Mouse (Mus musculus) CD8-positive naive resting alpha-beta T cell, adult 57 days (primary cell): ENCODE measurements around the gene Ptges. TPM values are rescaled to one million over a fixed set of nuclear protein-coding genes. Genes with fewer than 3 reads are reported as not detected.

ENCODE experiments used
- total RNA-seq: library from RNA; stranded (reverse); gene quantifications from one replicate; pipeline ENCODE4 v1.2.4, GENCODE M21; 2023

Ptges gene
- not detected for total RNA-seq

GRCm38 (mm10) chr2:30929483-30930045, at the start of gene Ptges:
TSS of gene Ptges (minus strand) at chr2:30929863.

GRCm38 (mm10) chr2:30967352-30968327, 38.0 kb upstream of the Ptges start, which contains the start of gene Tor1a:
TSS of gene Tor1a (minus strand) at chr2:30967933.

DNA sequence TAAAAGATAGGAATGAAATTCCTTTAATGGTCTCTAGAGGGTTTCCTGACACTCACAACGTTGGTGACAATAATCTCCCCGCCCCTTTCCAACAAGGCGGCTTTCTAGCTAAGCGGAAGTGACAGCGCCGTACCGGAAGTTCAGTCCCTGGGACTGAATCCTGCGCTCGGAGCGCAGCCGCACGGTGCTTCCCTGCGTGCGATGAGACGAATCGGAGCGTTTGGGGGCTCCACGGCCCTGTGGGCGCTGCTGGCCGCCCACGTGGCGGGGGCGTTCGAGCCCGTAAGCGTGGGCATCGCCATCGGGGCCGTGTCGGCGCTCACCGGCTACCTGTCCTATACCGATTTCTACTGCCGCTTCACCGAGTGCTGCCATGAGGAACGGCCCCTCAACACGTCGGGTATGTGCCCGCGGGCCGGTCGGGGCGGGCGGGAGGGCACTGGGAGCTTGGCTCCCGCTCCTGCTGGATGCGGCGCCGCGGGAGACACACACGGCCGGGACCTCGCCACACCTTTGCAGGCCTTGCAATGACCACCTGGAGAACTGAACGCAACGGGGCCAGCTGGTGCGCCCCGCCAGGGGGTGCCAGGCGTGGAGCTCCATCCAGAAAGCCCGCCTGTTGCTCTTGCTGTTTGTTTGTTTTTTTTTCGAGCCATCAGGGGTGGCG, 23.3 kb upstream of the Ptges start, which contains the start of gene Tor1b:
Gene Tor1b, plus strand, starts transcription at position 136 of the 667 bp plus-strand sequence.

Other genes with a start within 250 kb of the Ptges start
- not detected for gene 1700001O22Rik, start 126.2 kb downstream of the Ptges start, total RNA-seq
- gene Ntmt1, start 122.0 kb downstream of the Ptges start, total RNA-seq = 20.0 TPM
- 47.5 TPM for gene Asb6, start 99.5 kb downstream of the Ptges start, total RNA-seq
- gene Prrx2, start 94.9 kb downstream of the Ptges start, total RNA-seq = not detected
- gene Tor1b, start 23.1 kb upstream of the Ptges start, total RNA-seq = 37.3 TPM
- 38.7 TPM for gene Tor1a, start 38.1 kb upstream of the Ptges start, total RNA-seq
- gene BC005624, start 52.3 kb upstream of the Ptges start, total RNA-seq = 85.3 TPM
- 46.9 TPM for gene Usp20, start 52.4 kb upstream of the Ptges start, total RNA-seq
- gene Fnbp1, start 212.1 kb upstream of the Ptges start, total RNA-seq = 237 TPM
- gene Gpr107, start 222.5 kb upstream of the Ptges start, total RNA-seq = 48.2 TPM